Mouse (Mus musculus) right cerebral cortex, postnatal 14 days (tissue): ENCODE measurements at regions not wholly inside any gene's neighbourhood (a gene's known extent, or its start where the extent isn't known, plus 50 kb on each side); places are given as distances from the start of the nearest gene placed in this dataset.

Experiments used
- DNase-seq: peaks from one replicate; pipeline ENCODE4 v3.0.0; 2022

DNA sequence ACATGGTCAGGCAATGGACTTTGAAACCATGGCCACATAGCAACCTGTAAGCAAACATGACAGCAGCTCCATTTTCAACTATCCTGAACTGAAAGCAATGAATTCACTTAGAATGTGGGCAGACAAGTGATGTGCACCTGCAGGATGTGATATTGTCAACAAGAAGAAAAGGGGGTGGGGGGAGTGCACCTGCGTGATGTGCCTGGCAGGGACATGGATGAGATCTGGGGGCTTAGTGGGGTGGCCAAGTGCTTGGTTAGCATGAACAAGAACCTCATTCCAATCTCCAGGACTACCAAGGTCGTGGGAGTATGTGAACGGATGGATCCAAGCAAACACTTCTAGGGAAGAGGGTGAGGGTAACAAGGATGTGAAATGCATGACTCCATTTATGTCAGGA, 453.1 kb upstream of the Hs6st1 start:
- DNase-seq = no peak

DNA sequence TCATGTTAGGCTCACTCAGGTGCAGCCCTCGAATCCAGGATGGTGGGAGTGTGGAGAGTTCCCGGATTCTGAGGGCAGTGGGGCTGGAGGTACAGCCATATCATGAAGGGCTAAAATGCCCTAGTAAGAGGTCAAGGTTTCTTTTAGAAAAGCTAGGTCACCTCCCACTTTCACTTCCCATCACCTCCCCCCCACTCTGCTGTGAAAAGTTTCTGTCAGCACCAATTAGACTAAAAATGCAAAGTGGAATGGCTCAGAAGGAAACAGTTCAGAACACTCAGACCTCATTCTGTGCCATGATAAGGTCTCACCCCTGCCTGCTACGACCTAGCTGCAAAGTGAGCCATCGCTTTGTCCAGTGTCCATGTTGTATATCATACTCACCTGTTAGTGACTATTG, 448.7 kb upstream of the Hs6st1 start:
- no peak for DNase-seq

DNA sequence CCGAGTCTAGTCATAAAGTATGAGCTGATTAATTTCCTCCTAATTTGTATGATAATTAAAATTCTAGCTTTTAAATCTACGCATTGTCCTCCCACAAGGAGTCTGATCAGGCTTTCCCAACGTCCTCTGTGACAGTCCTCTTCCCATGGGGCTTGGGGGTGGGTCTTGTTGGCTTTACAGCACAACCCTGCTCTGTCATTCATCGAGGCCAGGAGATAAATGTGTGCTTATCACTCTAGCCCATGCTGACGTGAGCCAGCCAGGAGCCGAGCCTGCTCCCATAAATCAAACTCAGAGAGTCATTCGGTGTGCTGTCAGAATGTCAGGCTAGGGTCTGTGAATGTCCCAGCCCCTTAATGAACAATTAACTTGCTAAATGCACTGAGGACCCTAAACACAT, 425.6 kb upstream of the Hs6st1 start:
- DNase-seq = no peak

DNA sequence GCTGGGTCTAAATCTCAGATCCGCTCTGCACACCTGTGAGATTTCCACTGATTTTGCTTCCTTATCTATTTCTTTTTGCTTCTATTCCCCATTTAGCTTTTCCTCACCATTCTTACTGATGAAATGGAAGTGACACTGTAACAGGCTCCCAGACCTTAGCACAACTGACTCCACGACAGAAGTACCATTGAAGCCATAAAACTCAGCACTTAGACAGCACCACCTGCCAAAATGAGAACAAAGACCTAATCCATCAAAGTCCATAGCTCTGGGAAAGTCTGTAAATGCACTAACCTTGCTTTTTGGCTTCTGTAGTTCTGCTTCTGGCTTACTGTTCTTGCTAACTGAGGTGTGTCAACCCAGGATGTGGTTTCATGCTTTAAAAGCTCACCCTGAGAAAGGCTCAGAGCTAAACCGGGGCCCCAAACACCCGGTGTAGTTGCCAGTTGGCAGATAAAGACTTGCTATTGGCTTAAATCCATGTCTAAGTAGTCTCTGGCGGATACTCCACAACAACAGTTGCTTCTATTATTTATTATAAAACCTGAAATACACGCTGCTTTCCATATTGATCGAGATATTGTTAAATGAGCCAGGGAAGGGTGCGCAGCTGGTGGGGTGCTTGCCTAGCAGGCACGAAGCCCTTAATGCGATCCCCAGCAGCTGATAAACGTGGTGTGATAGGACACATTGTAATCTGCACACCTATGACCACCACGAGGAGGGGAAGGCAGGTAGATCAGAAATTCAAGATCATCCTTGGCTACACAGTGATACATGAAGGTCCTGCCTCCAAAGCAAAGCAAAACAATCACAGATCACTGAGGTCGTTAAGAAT, 414.9 kb upstream of the Hs6st1 start:
- no peak for DNase-seq

- DNase-seq = no peak
These were observed 405.2 kb upstream of the Hs6st1 start for GRCm38 (mm10) chr1:35663006-35663405.

DNA sequence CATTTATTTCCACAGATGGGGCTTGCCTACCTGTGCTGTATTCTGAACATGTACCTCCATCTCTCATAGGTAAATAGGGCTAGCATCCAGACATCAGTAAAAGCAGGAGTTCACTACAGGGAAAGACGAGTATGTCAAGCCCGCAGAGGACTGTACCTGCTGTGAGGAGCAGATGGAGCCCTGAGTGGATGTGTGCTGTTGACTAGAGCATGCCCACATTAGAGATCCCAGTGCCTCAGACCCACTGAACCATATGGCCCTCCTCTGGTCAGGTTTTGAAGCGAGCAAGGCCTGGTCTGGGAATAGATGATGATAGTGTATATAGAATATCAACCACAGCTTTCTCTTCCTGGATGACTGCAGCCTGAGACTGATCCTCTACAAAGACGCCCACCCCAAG, 394.7 kb upstream of the Hs6st1 start:
- DNase-seq = no peak

DNA sequence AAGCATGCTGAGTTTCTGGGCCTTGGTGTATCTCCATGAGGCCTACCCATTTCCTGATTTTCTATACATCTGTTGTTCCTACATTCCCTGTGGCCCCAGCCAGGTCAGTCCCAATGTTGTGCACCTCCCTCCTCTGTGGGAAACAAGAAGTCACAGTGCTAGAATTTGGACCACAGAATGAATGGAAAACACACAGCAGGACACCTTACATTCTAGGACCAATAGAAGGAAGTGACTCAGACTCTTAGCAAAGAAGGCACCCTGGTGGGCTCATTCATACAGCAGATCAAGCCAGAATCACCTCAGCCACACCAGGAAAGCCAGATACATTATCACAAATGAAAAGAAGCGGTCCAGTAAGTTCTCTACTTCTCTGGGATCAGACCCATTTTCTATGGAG, 394.2 kb upstream of the Hs6st1 start:
- no peak for DNase-seq

GRCm38 (mm10) chr1:35682511-35682949, 385.7 kb upstream of the Hs6st1 start:
- no peak for DNase-seq

DNA sequence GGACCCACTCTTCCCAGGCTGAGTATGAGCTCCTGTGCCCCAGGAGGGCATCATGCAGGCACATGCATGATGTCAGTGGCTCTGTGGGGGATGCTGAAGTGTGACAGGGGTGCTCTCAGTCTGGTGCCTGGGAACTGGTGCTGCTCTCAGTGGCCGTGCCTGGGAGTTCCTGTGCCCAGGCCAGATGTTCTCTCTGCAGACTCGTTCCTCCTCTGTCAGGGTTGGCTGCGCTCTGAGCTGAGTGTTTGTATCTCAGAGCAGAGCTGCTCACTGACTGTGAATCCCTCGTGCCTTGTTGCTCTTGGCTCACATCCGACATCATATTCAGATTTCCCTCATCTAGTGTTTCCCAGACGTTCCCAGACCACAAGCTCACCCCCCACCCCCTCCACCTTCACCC, 382.5 kb upstream of the Hs6st1 start:
- no peak for DNase-seq

DNA sequence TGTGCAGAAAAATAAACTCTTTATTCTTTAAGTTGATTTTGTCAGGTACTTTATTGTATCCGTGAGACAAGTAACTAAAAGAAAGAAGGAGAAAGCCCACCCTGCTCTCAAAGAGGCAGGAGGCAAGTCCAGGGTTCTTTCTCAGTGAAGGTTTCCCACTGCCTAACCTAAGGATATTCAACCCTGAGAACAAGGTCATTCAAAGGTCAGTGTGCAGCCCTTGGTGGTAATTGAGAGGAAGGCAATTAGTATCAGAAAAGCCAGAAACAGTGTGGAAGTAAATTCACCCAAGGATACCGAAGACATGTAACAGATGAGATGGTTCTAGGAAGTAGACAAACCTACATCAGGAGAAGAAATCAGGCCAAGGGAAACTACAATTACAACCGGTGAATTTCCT, 373.9 kb upstream of the Hs6st1 start:
- no peak for DNase-seq

DNA sequence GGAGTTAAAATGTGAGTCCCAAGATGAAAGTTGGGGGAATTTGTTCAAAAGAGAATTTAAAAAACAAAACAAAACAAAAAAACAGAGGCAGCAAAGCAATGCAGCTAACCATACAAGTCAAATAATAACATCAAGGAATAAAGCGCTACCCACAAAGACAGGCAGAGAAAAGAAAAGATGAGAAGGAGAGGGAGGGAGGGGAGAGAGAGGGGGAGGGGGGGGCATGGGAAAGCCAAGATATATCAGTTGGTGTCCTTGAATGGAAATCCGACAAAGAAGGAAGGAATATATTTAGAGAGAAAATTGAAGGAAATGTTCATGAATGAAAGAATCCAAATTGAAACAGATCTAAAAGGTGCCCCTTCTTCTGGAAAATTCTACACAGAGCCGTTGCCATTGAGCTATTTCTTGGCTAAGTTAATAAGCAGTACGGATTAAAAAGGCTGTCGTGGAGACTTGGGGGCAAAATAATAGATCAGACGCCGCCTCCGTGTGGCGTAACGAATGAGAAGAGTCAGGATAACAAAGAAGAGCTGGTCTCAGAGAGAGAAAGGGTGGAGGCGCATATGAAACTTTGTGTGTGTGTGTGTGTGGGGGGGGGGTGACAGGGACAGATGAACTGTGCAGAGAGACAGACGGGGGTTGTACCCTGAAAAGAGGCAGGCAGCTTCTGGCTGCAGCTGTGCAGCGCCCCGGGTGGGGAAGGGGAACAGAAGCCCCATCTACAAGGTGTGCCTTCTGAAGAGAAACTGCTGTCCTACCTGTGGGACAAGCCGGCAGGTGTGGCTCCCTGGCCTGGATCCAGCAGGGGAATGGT, 373.2 kb upstream of the Hs6st1 start:
- DNase-seq = no peak

- DNase-seq = no peak
These were observed 371.0 kb upstream of the Hs6st1 start for GRCm38 (mm10) chr1:35697218-35697617.

GRCm38 (mm10) chr1:35697834-35698500, 370.2 kb upstream of the Hs6st1 start:
- DNase-seq = no peak

- no peak for DNase-seq
These were observed 365.6 kb upstream of the Hs6st1 start for GRCm38 (mm10) chr1:35702585-35702984.

DNA sequence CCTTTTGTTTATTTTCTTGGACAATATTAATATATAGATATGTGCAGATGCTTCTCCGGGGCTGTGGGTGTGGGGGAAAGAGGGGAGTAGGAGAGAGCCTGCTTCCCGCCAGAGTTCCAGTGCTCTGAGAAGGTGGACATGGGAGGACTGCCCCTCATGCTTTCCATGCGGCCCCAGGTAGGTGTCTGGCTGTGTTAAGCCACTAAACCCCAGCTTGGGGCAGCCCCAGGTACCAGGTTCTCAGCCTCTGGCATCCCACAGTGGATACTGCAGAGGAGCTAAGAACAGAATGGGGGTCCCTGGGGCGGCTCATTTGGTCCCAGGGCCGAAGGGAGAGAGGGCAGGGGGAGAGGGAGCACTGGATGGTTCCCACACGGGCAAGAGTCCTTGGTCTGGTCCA, 361.9 kb upstream of the Hs6st1 start:
- no peak for DNase-seq

- no peak for DNase-seq
These were observed 359.9 kb upstream of the Hs6st1 start for GRCm38 (mm10) chr1:35708176-35708788.

DNA sequence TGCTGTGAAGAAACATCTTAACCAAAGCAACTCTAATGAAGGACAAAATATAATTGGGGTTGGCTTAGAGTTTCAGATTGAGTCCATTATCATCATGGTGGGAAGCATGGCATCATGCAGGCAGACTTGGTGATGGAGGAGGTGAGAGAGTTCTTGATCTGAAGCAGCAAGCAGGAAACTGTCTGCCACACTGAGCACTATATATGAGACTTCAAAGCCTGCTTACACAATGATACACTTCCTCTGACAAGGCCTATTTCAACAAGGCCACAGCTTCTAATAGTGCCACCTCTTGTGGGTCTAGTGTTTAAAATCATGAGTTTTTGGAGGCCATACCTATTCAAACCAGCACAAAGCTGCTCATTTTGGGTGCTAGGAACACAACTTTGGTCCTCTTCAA, 359.0 kb upstream of the Hs6st1 start:
- no peak for DNase-seq

DNA sequence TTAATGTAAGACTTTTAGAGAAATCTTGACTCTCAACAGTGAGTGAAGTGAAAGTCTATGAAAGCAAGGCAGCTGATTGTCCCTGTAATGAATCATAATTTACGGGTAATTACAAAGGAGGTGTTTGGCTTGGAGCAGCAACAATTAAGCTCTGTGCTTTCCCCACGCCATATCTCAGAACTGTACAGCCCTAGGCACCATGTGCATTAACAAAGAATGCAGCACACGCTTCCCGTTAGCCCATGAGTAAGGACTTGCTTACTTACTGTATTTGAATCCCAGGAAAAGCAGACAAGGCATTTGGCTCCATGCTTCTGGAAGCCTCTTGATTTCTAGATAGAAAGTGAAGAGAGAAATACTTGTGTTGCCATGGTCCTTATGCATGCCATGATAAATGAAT, 354.2 kb upstream of the Hs6st1 start:
- DNase-seq = no peak

DNA sequence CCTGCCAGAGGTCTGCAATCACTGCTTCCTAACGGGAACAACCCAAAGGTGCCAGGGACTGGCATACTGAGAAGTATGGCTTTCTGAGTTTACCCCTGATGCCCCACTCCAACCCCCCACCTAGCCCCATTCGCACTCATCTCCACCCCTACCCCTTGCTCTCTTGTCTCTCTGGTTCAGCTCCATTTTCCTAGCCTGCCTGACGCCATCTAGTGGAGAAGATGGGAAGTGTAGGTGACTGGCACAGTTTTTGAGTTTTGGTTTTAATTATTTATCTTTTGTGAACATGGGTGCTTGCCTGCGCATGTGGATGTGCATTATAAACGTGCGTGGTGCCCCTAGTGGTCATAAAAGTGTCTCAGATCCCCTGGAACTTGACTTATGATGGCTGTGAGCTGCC, 352.3 kb upstream of the Hs6st1 start:
- DNase-seq = no peak

DNA sequence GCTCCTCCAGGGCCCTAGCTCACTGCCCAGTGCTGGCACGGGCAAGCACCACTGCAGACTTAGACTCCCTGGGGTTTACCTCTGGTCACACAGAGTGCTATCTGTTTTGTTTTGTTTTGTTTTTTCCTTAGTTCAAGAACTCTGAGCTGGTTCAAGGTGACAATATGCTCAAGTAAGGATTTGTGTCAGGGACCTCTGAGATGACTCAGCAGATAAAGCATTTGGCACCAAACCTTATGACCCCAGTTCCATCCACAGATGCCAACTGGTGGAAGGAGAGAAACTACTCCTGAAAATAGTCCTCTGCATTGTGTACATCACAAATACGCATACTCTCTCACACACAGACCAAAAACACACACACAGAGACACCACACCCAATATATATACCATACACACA, 351.0 kb upstream of the Hs6st1 start:
- no peak for DNase-seq

DNA sequence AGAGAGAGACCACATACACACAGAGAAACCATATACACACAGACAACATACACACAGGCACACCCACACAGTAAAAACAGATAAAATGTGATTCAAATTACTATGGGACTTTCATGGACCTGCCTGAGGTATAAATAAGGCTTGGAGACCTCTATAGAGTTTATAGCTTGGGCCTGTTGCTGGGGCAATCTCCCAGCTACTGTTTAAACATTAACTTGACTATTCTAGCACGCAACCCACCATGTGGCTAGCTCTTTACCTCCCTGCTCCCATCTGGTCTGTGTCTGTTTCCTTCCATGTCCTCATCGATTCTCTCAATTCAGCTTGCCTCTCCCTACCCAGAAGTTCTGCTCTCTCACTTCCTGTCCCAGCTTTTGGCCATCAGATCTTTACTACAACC, 350.5 kb upstream of the Hs6st1 start:
- no peak for DNase-seq

GRCm38 (mm10) chr1:35720063-35720462, 348.1 kb upstream of the Hs6st1 start:
- DNase-seq = no peak

DNA sequence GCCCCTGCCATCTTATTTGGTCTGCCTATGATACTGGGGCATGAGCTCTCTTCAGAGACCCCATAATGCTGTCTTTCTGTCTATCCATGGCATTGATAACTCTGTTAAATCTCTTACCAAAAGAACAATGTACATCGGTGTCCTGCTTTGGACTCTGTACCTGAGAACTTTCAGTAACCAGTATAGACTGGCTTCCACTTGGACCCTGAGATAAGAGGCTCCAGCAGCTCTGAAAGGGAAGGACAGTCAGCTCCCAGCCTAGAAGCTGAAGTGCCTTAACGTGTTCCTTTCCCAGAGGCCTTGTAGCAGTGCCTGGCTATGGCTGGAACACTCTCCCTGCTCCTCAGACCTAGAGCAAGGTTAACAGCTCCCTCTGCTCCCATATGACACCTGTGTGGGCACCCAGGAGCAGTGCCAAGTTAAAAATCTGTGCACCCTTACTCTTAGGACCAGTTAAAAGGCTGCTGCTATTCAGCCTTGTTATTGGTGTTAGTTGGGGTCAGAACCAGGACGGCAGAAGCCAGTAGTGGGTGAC, 343.8 kb upstream of the Hs6st1 start:
- DNase-seq = no peak
